Mouse (Mus musculus) midbrain, postnatal 0 days (tissue): ENCODE data around the gene Banf1. TPM values are rescaled to one million over a fixed set of nuclear protein-coding genes. Genes with fewer than 3 reads are reported as not detected.

Experiments
- ATAC-seq: fragments of 200-750 bp; cut with Nextera tagmentation; 2 replicates; pipeline ENCODE4 v1.8.0; 2017; ENCODE audit warnings: moderate number of reproducible peaks, mild to moderate bottlenecking, moderate TSS enrichment, moderate library complexity; ENCODE audit not compliant: low FRiP score
- DNase-seq: peaks from one replicate; pipeline ENCODE4 v3.0.0-alpha.2; 2015; ENCODE audit warnings: low spot score
- H3K27ac ChIP-seq: fragments of 300-500 bp; sonication (generic); 2 replicates; pipeline ENCODE4 v1.5.1; 2014; ENCODE audit warnings: low read depth, mild to moderate bottlenecking, low read length, mixed read lengths
- H3K27me3 ChIP-seq: fragments of 300-500 bp; sonication (generic); 2 replicates; pipeline ENCODE4 v1.6.1; 2014; ENCODE audit warnings: low read length, control low read depth, mixed read lengths; ENCODE audit not compliant: insufficient read depth
- H3K36me3 ChIP-seq: fragments of 300-500 bp; sonication (generic); 2 replicates; pipeline ENCODE4 v1.6.1; 2014; ENCODE audit warnings: low read length, control low read depth, mixed read lengths; ENCODE audit not compliant: insufficient read depth
- H3K4me1 ChIP-seq: fragments of 300-500 bp; sonication (generic); 2 replicates; pipeline ENCODE4 v1.6.1; 2014; ENCODE audit warnings: mild to moderate bottlenecking, control low read depth, antibody characterized with exemption, low read length, mixed read lengths; ENCODE audit not compliant: insufficient read depth
- H3K4me2 ChIP-seq: fragments of 300-500 bp; sonication (generic); 2 replicates; pipeline ENCODE4 v1.6.1; 2014; ENCODE audit warnings: low read depth, mild to moderate bottlenecking, low read length, mixed read lengths; ENCODE audit not compliant: poor library complexity, severe bottlenecking
- H3K4me3 ChIP-seq: fragments of 300-500 bp; sonication (generic); 2 replicates; pipeline ENCODE4 v1.5.1; 2014; ENCODE audit warnings: low read depth, mild to moderate bottlenecking, low read length, moderate library complexity
- H3K9ac ChIP-seq: fragments of 300-500 bp; sonication (generic); replicated peaks from 2 replicates; pipeline ENCODE4 v1.6.1; 2014; ENCODE audit warnings: mild to moderate bottlenecking, low read length, moderate library complexity, mixed read lengths; ENCODE audit not compliant: poor library complexity, severe bottlenecking
- H3K9me3 ChIP-seq: fragments of 300-500 bp; sonication (generic); 2 replicates; pipeline ENCODE4 v1.6.1; 2016; ENCODE audit warnings: low read length, control low read depth
- CTCF ChIP-seq: IDR thresholded peaks from 2 replicates; pipeline ENCODE4 v1.5.1; 2016; ENCODE audit warnings: antibody characterized with exemption, mild to moderate bottlenecking
- WGBS: fragments of 180-500 bp; shearing (Covaris S2); extraction: QIAGEN DNeasy Blood & Tissue Kit; methylation state at CpG from one replicate; pipeline ENCODE4 v1.1.7; 2014; 5-methylcytosine and 5-hydroxymethylcytosine counted together
- polyA plus RNA-seq: library from polyadenylated mRNA; unstranded; fragments of >200 nt; fragmentation: Nextera tagmentation; extraction: Ambion mirVana; gene quantifications from 2 replicates; pipeline ENCODE4 v1.2.1, GENCODE M21; 2015
- total RNA-seq: library from RNA; depleted of rRNA; stranded (reverse); fragments of >200 nt; gene quantifications from 2 replicates; pipeline ENCODE4 v1.2.3, GENCODE M21; 2014

Gene Banf1
- total and polyA plus RNA-seq, 2 experiments from 2014 or later, result 79.6 to 313 TPM

DNA sequence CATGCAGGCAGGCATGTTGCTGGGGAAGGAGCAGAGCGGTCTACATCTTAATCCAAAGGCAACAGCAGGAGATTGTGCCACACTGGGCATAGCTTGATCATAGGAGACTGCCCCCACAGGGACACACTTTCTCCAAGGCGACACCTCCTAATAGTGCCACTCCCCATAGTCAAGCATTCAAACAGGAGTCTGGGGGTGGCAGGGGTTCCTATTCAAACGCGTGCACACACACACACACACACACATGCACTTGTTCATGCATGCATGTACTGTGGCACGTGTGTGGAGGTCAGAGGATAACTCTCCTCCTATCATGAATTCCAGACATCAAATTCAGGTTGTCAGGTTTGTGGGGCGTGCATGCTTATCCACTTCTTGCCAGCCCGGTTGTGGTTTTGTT, 5.8 kb upstream of the Banf1 start:
- H3K9me3 ChIP-seq, result no peaks in the 10 kb centered on the region
- H3K4me1 ChIP-seq, result peaks cover 5% of the 10 kb centered on the region
- H3K27me3 ChIP-seq, result no peaks in the 10 kb centered on the region
- 95% methylated on average over 7 of the region's 7 CpGs for WGBS
- peaks cover 36% of the 10 kb centered on the region for H3K36me3 ChIP-seq
- ATAC-seq (no peak), DNase-seq (no peak)
- TF ChIP-seq CTCF, result no peak
- H3K4me2 ChIP-seq, result no peak overlapping the region
- H3K4me3 ChIP-seq, result no peak overlapping the region
- no peak overlapping the region for H3K27ac ChIP-seq
- no peak overlapping the region for H3K9ac ChIP-seq

DNA sequence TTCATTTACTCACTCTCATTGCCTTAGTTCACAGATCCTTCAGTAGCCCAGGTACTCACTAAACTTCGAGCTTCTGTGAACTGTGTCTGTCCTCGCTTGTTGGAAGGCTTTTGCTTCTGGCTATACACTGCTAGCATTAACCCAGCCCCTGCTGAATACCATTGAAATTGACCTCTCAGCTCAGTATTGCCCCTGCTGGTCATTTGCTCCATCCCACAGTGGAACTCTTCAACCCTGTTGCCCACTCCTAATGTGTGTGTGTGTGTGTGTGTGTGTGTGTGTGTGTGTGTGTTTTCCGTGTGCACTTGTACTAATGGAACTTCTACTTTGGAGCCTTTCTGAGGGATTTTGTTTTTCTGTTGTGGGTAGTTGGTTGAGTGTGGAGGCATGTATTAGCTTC, 4.0 kb upstream of the Banf1 start:
- H3K27me3 ChIP-seq, result no peaks in the 10 kb centered on the region
- no peak overlapping the region for H3K27ac ChIP-seq
- no peak overlapping the region for H3K4me2 ChIP-seq
- H3K4me3 ChIP-seq, result no peak overlapping the region
- no peak overlapping the region for H3K9ac ChIP-seq
- no peak for ATAC-seq
- TF ChIP-seq CTCF, result peak; percentile 56
- peaks cover 8% of the 10 kb centered on the region for H3K4me1 ChIP-seq
- H3K9me3 ChIP-seq, result no peaks in the 10 kb centered on the region
- 90% methylated on average over 3 of the region's 3 CpGs for WGBS
- peaks cover 33% of the 10 kb centered on the region for H3K36me3 ChIP-seq
- DNase-seq, result peak; percentile 13

DNA sequence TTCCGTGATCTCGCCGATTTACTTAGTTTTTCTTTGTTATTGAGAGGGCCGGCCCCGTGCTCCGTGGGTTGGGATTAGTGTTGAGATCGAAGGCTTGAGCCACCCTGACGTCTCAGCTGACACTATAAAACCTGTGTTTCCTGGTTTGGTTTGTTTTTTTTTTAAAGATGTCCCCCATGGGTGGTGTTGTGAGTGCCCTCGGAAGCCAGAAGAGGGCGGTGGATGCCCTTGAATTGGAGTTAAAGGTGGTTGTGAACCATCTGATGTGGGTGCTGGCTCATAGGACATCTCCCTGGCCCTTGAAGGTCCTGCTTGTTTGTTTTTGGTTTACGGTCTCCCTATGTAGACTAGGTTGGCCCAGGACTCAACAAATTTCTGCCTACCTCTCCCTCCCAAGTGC, 487 bp upstream of the Banf1 start:
- H3K27me3 ChIP-seq, result no peaks in the 10 kb centered on the region
- ATAC-seq (no peak), DNase-seq (peak; percentile 6)
- H3K4me1 ChIP-seq, result peaks cover 14% of the 10 kb centered on the region
- H3K4me3 ChIP-seq, result peak overlapping the region; percentile 82
- H3K36me3 ChIP-seq, result peaks cover 30% of the 10 kb centered on the region
- H3K9me3 ChIP-seq, result no peaks in the 10 kb centered on the region
- H3K27ac ChIP-seq, result peak overlapping the region; percentile 93
- H3K9ac ChIP-seq, result peak overlapping the region; percentile 77
- peak; percentile 46 for TF ChIP-seq CTCF
- 10% methylated on average over 11 of the region's 11 CpGs for WGBS
- H3K4me2 ChIP-seq, result peak overlapping the region; percentile 94

DNA sequence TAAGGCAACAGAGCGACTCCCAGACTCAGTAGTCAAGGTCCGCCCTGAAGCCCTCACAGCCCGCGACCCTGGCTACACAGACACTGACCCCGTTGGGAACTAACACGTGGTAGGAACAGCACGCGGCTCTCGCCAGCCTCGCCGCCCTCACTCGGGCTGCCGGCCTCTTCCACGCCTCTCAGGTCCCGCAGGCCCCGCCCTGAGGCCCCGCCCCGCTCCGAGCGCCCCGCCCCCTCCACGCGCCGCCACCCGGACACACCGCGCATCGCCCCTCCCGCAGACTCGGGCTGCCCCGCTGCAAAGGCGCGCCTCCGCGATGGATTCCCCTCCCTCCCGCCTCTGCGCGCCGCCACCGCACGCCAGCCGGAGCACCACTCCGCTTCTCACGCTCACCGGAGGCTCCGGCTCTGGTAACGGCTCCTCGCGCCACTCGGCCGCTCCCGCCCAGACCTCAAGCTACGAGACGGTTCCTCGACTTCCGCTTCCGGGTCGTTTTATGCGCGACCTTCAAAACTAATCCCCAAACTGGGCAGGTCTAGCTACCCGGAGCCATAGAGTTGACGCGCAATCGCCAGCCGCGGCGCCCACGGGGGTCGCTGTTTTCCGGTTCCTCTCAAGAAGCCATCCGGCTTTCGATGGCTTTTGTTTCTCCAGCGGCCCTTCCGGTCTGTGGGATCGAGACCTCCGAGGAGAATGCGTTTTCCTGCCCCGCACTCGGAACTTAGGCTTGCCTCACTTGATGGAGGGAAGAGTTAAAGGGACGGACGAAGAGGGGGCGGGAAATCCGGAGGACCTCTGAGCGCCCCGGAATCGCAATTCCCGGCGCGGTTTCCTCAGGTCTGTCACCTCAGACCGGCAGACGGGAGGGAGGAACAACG, 554 bp downstream of the Banf1 start, which contains the start of gene Eif1ad:
Gene Eif1ad (plus strand): TSS at position 567 of the 878 bp plus-strand sequence.
- H3K36me3 ChIP-seq, result peaks cover 27% of the 10 kb centered on the region
- H3K27me3 ChIP-seq, result no peaks in the 10 kb centered on the region
- peaks cover 14% of the 10 kb centered on the region for H3K4me1 ChIP-seq
- H3K27ac ChIP-seq, result peak within 1 kb of the TSS; percentile 93
- under 1% methylated on average over 64 of the region's 92 CpGs for WGBS
- no peaks in the 10 kb centered on the region for H3K9me3 ChIP-seq
- H3K4me3 ChIP-seq, result peak within 1 kb of the TSS; percentile 82
- peak within 1 kb of the TSS; percentile 77 for H3K9ac ChIP-seq
- peak within 1 kb of the TSS; percentile 94 for H3K4me2 ChIP-seq
- TF ChIP-seq CTCF, result peak; percentile 53
- ATAC-seq (peak; percentile 92), DNase-seq (peak; percentile 99)

DNA sequence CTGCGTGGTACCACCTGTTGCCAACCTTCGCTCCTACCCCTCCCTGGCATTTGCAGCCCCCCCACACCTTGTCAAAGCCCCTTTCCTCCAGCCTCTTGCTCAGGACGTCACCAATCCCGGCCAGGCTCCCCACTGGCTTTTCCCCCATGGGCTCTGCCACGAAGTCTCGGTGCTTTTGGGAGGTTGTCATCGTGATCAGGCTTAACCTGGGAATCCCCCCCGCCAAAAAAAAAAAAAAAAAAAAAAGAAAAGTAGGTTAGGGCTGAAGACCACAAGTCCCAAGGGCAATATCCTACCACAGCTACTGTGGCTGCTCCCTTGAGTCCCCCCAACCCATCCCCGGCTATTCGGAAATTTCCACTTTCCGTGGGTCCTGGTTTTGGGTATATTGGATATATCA, 1.2 kb downstream of the Banf1 start:
- no peak for TF ChIP-seq CTCF
- peak overlapping the region; percentile 94 for H3K4me2 ChIP-seq
- H3K27ac ChIP-seq, result peak overlapping the region; percentile 93
- DNase-seq (no peak), ATAC-seq (no peak)
- 14% methylated on average over 11 of the region's 11 CpGs for WGBS
- peak overlapping the region; percentile 82 for H3K4me3 ChIP-seq
- H3K4me1 ChIP-seq, result peaks cover 14% of the 10 kb centered on the region
- peak overlapping the region; percentile 77 for H3K9ac ChIP-seq
- H3K27me3 ChIP-seq, result no peaks in the 10 kb centered on the region
- H3K36me3 ChIP-seq, result peaks cover 23% of the 10 kb centered on the region
- no peaks in the 10 kb centered on the region for H3K9me3 ChIP-seq

DNA sequence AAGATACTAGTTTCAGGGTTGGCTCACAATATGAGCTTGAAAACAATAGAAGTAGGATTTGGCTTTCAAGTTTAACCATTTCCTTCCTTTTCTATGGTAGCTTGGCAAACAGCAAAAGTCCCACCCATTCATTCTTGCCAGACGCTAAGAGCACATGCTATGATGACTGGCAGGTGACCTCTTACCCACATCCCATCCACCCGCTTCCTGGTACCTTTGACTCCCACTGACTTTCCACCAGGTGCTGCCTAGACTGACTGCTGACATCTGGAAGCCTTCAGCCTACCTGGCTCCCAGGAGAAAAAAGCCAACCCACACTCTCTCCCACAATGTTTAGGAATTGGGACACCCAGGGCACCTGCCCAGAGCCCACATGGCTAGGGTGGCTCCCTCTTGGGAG, 2.8 kb downstream of the Banf1 start:
- no peaks in the 10 kb centered on the region for H3K27me3 ChIP-seq
- DNase-seq (no peak), ATAC-seq (no peak)
- no peak for TF ChIP-seq CTCF
- 96% methylated on average over 2 of the region's 2 CpGs for WGBS
- no peak overlapping the region for H3K27ac ChIP-seq
- no peak overlapping the region for H3K4me2 ChIP-seq
- H3K4me1 ChIP-seq, result peaks cover 14% of the 10 kb centered on the region
- H3K4me3 ChIP-seq, result no peak overlapping the region
- H3K9me3 ChIP-seq, result no peaks in the 10 kb centered on the region
- H3K9ac ChIP-seq, result no peak overlapping the region
- peaks cover 16% of the 10 kb centered on the region for H3K36me3 ChIP-seq
